Mouse (Mus musculus): ENCODE measurements around the gene Gimd1. TPM values are rescaled to one million over a fixed set of nuclear protein-coding genes. Genes with fewer than 3 reads are reported as not detected.

Gene Gimd1
- polyA plus RNA-seq, 1 experiment from 2014 or later, result 3.0 TPM

- H3K4me1 ChIP-seq (ENCODE audit: control insufficient read depth, low read depth, low read length), result peaks cover 7% of the 10 kb centered on the region
- peak within 1 kb of the TSS; percentile 70 for H3K4me2 ChIP-seq (ENCODE audit: low read depth, low read length)
- H3K36me3 ChIP-seq (ENCODE audit: control insufficient read depth, insufficient read depth), result no peaks in the 10 kb centered on the region
- no peaks in the 10 kb centered on the region for H3K9me3 ChIP-seq (replicated peaks; ENCODE audit: control insufficient read depth, low read length)
- H3K27ac ChIP-seq (ENCODE audit: low read length), result peak within 1 kb of the TSS; percentile 87
- H3K27me3 ChIP-seq (ENCODE audit: control insufficient read depth, insufficient read depth, low read depth, low read length), result no peaks in the 10 kb centered on the region
- peak within 1 kb of the TSS; percentile 78 for H3K9ac ChIP-seq (ENCODE audit: low read depth, low read length)
- WGBS (ENCODE audit: insufficient replicate concordance), result under 1% methylated on average over 42 of the region's 42 CpGs
- peak within 1 kb of the TSS; percentile 91 for H3K4me3 ChIP-seq (ENCODE audit: low read depth, low read length)
- ATAC-seq (ENCODE audit: low read depth), result peak; percentile 94
These were observed 54.0 kb downstream of the Gimd1 start, which contains the start of gene Tbck for GRCm38 (mm10) chr3:132683447-132684230. Gene Tbck (plus strand): TSS chr3:132684144.

GRCm38 (mm10) chr3:132684231-132684928 is 54.8 kb downstream of the Gimd1 start, which contains the start of gene Aimp1:
Gene Aimp1 (minus strand): TSS chr3:132684370.
- Histone ChIP-seq H3K27ac (ENCODE audit: low read length) (peak within 1 kb of the TSS; percentile 87), H3K4me2 (ENCODE audit: low read depth, low read length) (peak within 1 kb of the TSS; percentile 70), H3K36me3 (ENCODE audit: control insufficient read depth, insufficient read depth) (no peaks in the 10 kb centered on the region), H3K4me1 (ENCODE audit: control insufficient read depth, low read depth, low read length) (peaks cover 7% of the 10 kb centered on the region), H3K4me3 (ENCODE audit: low read depth, low read length) (peak within 1 kb of the TSS; percentile 91), H3K9ac (ENCODE audit: low read depth, low read length) (peak within 1 kb of the TSS; percentile 78), H3K27me3 (ENCODE audit: control insufficient read depth, insufficient read depth, low read depth, low read length) (no peaks in the 10 kb centered on the region), H3K9me3 (replicated peaks; ENCODE audit: control insufficient read depth, low read length) (no peaks in the 10 kb centered on the region)
- WGBS (ENCODE audit: insufficient replicate concordance), result under 1% methylated on average over 27 of the region's 27 CpGs
- ATAC-seq (ENCODE audit: low read depth), result no peak

Other genes with a start within 250 kb of the Gimd1 start
- gene Tbck, start 54.3 kb downstream of the Gimd1 start, polyA plus RNA-seq (2015; fragmentation: Nextera tagmentation; extraction: Ambion mirVana), result 3.9 and 4.1 TPM in 2 replicates
- gene Aimp1, start 54.5 kb downstream of the Gimd1 start, polyA plus RNA-seq (2015; fragmentation: Nextera tagmentation; extraction: Ambion mirVana), result 23.9 and 27.3 TPM in 2 replicates

Data from liver, embryonic 16.5 days (tissue).